Mouse (Mus musculus): ENCODE data around the gene Edem2. TPM values are rescaled to one million over a fixed set of nuclear protein-coding genes. Genes with fewer than 3 reads are reported as not detected.
A peak's percentile ranks its signal among the peaks of the same experiment; 100 is the strongest.

Edem2 gene
- polyA plus RNA-seq, 1 experiment from 2014 or later, result 28.7 TPM

DNA sequence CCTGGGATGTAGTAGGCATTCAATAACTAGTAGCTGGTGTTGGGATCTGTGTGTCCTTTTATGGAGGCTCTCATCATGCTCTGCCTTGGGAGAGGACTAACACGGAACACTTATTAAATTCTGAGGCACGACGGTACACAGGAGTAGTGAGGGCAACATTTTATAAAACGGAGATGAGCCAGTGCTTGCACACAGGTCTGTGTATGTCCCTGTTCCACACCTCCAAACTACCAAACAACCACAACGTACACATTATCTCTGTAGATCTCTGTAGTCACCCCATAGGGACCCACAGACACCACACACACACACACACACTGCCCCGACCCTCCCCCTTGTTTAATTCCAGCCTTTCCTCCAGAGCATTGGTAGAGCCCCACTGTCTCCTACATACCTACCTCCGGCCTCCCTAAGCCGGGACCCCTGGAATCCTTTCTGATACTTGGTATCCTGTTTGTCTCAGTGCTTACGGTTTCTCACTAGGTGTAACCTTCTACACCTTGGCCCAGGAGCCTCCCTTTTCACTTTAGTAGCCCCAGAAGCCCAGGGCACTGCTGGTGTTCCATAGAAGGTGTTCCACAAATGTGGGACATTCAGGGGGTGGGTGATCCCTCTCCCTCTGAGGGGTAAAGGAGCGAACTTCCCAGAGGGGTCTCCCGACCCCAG, 45.1 kb upstream of the Edem2 start:
- Histone ChIP-seq H3K27ac (replicated peaks in 1 of 2; ENCODE audit: control insufficient read depth in 1 of 2, insufficient read depth in 1 of 2, low read depth in 2 of 2, low read length in 2 of 2) (no peak overlapping the region), H3K9me3 (ENCODE audit: control insufficient read depth, low read length) (no peaks in the 10 kb centered on the region), H3K4me2 (ENCODE audit: low read length) (peak overlapping the region; percentile 90), H3K36me3 (ENCODE audit: control insufficient read depth, insufficient read depth, low read length) (no peaks in the 10 kb centered on the region), H3K4me3 (ENCODE audit: control insufficient read depth in 1 of 2, insufficient read depth in 1 of 2, low read depth in 1 of 2, low read length in 2 of 2) (peak overlapping the region in 1 of 2 experiments; percentile 34; a peak in 1 of 4 replicates), H3K27me3 (ENCODE audit: control insufficient read depth, insufficient read depth, low read length) (peaks cover 64% of the 10 kb centered on the region), H3K9ac (ENCODE audit: low read length) (no peak overlapping the region), H3K4me1 (ENCODE audit: control insufficient read depth in 2 of 2, insufficient read depth in 2 of 2, low read length in 2 of 2) (no peaks in the 10 kb centered on the region; a peak in 1 of 4 replicates)
- ATAC-seq (ENCODE audit: insufficient number of reproducible peaks, insufficient read depth, low FRiP score, low read depth), result no peak
- WGBS, result 49% methylated on average over 11 of the region's 11 CpGs

- no peak overlapping the region for H3K27ac ChIP-seq (replicated peaks in 1 of 2; ENCODE audit: control insufficient read depth in 1 of 2, insufficient read depth in 1 of 2, low read depth in 2 of 2, low read length in 2 of 2)
- no peaks in the 10 kb centered on the region; a peak in 1 of 4 replicates for H3K4me1 ChIP-seq (ENCODE audit: control insufficient read depth in 2 of 2, insufficient read depth in 2 of 2, low read length in 2 of 2)
- no peak overlapping the region for H3K4me3 ChIP-seq (ENCODE audit: control insufficient read depth in 1 of 2, insufficient read depth in 1 of 2, low read depth in 1 of 2, low read length in 2 of 2)
- H3K36me3 ChIP-seq (ENCODE audit: control insufficient read depth, insufficient read depth, low read length), result no peaks in the 10 kb centered on the region
- H3K9ac ChIP-seq (ENCODE audit: low read length), result no peak overlapping the region
- 70% methylated on average over 4 of the region's 4 CpGs for WGBS
- no peak overlapping the region for H3K4me2 ChIP-seq (ENCODE audit: low read length)
- no peaks in the 10 kb centered on the region for H3K9me3 ChIP-seq (ENCODE audit: control insufficient read depth, low read length)
- peaks cover 64% of the 10 kb centered on the region for H3K27me3 ChIP-seq (ENCODE audit: control insufficient read depth, insufficient read depth, low read length)
- no peak for ATAC-seq (ENCODE audit: insufficient number of reproducible peaks, insufficient read depth, low FRiP score, low read depth)
Measured at GRCm38 (mm10) chr2:155773664-155774063, 44.4 kb upstream of the Edem2 start.

DNA sequence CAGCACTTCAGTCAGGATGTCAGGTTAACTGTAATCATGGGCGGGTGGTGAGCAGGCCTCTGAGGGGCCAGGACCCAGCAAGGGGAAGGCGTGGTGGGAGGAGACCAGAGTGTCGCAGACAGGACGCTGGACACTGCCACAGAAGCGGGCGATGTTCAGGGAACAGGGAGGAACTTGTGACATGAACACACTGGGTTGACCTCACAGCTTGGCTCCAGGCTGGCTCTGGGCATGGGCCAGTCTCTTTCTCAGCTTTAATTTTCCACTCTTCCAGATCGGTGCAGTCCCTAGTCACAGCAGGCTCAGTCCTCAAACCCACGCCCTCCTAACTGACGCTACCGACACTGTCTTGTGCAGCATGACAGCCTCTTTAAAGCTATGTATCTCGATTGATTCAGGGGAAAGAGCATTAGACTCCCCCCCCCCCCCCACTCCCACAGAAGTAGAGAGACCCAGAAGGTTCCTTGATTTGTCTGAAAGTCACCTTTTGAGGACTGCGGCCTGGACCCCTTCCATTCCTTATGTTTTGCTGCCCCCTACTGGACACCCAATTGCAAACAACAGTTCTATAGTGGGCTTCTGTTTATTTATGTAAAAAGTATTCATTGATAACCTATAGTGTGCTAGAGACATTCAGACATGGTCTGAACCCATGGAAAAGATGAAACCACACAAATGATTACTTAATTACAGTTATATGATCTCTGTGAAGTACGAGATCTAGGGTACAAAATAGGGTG, 35.6 kb upstream of the Edem2 start:
- Histone ChIP-seq H3K27ac (replicated peaks in 1 of 2; ENCODE audit: control insufficient read depth in 1 of 2, insufficient read depth in 1 of 2, low read depth in 2 of 2, low read length in 2 of 2) (no peak overlapping the region), H3K4me3 (ENCODE audit: control insufficient read depth in 1 of 2, insufficient read depth in 1 of 2, low read depth in 1 of 2, low read length in 2 of 2) (no peak overlapping the region), H3K4me1 (ENCODE audit: control insufficient read depth in 2 of 2, insufficient read depth in 2 of 2, low read length in 2 of 2) (no peaks in the 10 kb centered on the region), H3K4me2 (ENCODE audit: low read length) (peak overlapping the region; percentile 38), H3K9ac (ENCODE audit: low read length) (no peak overlapping the region), H3K9me3 (ENCODE audit: control insufficient read depth, low read length) (no peaks in the 10 kb centered on the region), H3K27me3 (ENCODE audit: control insufficient read depth, insufficient read depth, low read length) (peaks cover 10% of the 10 kb centered on the region; the same call in 1 of the 2 replicates), H3K36me3 (ENCODE audit: control insufficient read depth, insufficient read depth, low read length) (no peaks in the 10 kb centered on the region)
- 47% methylated on average over 13 of the region's 13 CpGs for WGBS
- ATAC-seq (ENCODE audit: insufficient number of reproducible peaks, insufficient read depth, low FRiP score, low read depth), result no peak

DNA sequence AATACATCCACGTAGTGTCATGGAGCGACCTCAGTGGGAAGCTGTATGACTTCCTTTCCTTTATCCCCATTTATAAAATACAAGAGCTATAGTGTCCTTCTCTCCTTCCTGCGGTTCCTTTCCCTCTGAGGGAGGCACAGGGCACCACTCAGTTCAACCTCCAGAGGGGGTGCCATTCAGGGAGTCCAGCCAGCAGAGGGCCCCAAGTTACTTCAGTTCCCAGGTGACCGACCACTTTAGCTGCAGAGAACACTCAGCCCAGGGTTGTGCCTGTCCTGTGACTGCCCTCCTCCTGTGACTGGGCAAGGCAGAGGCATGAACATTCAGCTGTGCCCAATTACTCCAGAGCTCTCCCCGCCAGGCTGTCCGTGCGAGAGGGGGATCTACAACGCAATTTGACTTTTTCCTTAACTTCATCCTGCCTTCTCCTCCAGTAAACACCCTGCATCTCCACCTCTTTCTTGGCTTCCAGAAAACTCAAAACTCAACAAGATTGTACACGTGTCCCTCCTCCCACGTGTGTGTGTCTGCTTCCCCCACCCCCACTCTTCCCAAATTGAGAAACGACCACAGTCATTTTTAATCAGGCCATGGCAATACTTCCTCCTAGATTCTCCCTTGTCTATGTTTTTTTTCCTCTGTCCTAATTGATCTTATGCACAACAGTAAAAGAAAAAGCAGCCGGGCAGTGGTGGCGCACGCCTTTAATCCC, 27.7 kb upstream of the Edem2 start:
- no peak overlapping the region for H3K4me2 ChIP-seq (ENCODE audit: low read length)
- no peaks in the 10 kb centered on the region for H3K9me3 ChIP-seq (ENCODE audit: control insufficient read depth, low read length)
- no peak overlapping the region for H3K9ac ChIP-seq (ENCODE audit: low read length)
- WGBS, result 54% methylated on average over 14 of the region's 14 CpGs
- no peaks in the 10 kb centered on the region for H3K4me1 ChIP-seq (ENCODE audit: control insufficient read depth in 2 of 2, insufficient read depth in 2 of 2, low read length in 2 of 2)
- no peaks in the 10 kb centered on the region for H3K36me3 ChIP-seq (ENCODE audit: control insufficient read depth, insufficient read depth, low read length)
- no peak overlapping the region for H3K4me3 ChIP-seq (ENCODE audit: control insufficient read depth in 1 of 2, insufficient read depth in 1 of 2, low read depth in 1 of 2, low read length in 2 of 2)
- H3K27ac ChIP-seq (replicated peaks in 1 of 2; ENCODE audit: control insufficient read depth in 1 of 2, insufficient read depth in 1 of 2, low read depth in 2 of 2, low read length in 2 of 2), result no peak overlapping the region
- ATAC-seq (ENCODE audit: insufficient number of reproducible peaks, insufficient read depth, low FRiP score, low read depth), result no peak
- no peaks in the 10 kb centered on the region for H3K27me3 ChIP-seq (ENCODE audit: control insufficient read depth, insufficient read depth, low read length)

DNA sequence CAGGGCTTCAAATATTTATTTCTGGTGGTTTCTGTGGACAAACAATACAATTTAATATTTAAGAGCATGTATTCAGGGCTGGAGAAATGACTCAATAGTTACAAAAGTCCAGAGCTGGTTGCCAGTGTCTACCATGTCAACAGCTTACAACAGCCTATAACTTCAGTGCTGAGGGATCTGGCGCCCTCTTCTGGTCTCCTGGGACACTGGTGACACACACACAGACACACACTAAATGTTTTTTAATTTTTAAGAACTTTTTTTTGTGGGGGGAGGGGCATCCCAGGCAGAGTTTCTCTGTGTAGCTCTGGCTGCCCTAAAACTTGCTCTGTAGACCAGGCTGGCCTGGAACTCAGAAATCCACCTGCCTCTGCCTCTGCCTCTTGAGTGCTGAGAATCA, 26.5 kb upstream of the Edem2 start:
- Histone ChIP-seq H3K36me3 (ENCODE audit: control insufficient read depth, insufficient read depth, low read length) (no peaks in the 10 kb centered on the region), H3K27me3 (ENCODE audit: control insufficient read depth, insufficient read depth, low read length) (no peaks in the 10 kb centered on the region), H3K4me1 (ENCODE audit: control insufficient read depth in 2 of 2, insufficient read depth in 2 of 2, low read length in 2 of 2) (peaks cover 0 to 8% of the 10 kb centered on the region in 2 experiments; a peak in 2 of 4 replicates), H3K9ac (ENCODE audit: low read length) (no peak overlapping the region), H3K27ac (replicated peaks in 1 of 2; ENCODE audit: control insufficient read depth in 1 of 2, insufficient read depth in 1 of 2, low read depth in 2 of 2, low read length in 2 of 2) (no peak overlapping the region), H3K4me3 (ENCODE audit: control insufficient read depth in 1 of 2, insufficient read depth in 1 of 2, low read depth in 1 of 2, low read length in 2 of 2) (no peak overlapping the region), H3K9me3 (ENCODE audit: control insufficient read depth, low read length) (no peaks in the 10 kb centered on the region), H3K4me2 (ENCODE audit: low read length) (no peak overlapping the region)
- no peak for ATAC-seq (ENCODE audit: insufficient number of reproducible peaks, insufficient read depth, low FRiP score, low read depth)
- 0% methylated on average over 1 of the region's 1 CpGs for WGBS

DNA sequence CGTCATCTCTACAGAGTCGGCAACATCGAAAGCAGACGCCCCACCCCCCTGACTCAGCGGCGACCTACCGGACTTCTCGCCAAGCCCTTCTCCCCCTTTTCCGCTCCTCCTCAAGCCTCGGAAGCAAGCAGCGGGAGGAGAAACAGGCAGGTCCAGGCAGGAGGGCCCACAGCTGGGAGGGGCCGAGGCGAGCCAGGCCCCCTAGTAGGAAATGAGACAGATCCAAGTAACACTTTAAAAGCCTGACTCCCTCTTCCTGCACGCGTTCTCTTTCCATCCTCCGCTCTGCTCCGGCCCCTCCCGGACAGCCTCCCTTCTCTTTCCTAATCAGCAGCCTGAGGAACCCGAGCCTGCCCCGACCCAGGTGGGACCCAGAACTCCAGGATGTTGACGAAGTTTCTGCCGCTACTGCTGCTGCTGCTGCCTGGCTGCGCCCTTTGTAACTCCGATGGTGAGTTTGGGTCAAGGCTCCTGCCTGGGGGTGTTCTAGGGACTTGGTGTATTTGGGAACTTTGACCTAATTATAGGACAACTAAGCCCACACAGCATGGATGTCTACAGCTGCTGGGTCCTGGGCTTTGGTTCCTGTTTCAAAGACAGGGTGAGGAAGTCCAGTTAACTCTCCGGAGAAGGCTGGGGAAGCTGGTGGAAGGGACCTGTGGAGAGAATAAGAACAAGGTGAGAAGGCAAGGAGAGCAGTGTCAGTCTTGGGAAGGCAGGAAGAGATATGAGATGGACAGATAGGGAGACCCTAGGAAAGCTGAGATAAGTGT, 21.9 kb upstream of the Edem2 start, which contains the start of gene Procr:
Gene Procr, plus strand, starts transcription at position 104 of the 773 bp plus-strand sequence.
- Histone ChIP-seq H3K27me3 (ENCODE audit: control insufficient read depth, insufficient read depth, low read length) (no peaks in the 10 kb centered on the region), H3K9me3 (ENCODE audit: control insufficient read depth, low read length) (no peaks in the 10 kb centered on the region), H3K36me3 (ENCODE audit: control insufficient read depth, insufficient read depth, low read length) (no peaks in the 10 kb centered on the region), H3K27ac (replicated peaks in 1 of 2; ENCODE audit: control insufficient read depth in 1 of 2, insufficient read depth in 1 of 2, low read depth in 2 of 2, low read length in 2 of 2) (peak within 1 kb of the TSS in 1 of 2 experiments; percentile 44; a peak in 1 of 4 replicates), H3K4me3 (ENCODE audit: control insufficient read depth in 1 of 2, insufficient read depth in 1 of 2, low read depth in 1 of 2, low read length in 2 of 2) (peak within 1 kb of the TSS; percentile 38 to 46), H3K4me1 (ENCODE audit: control insufficient read depth in 2 of 2, insufficient read depth in 2 of 2, low read length in 2 of 2) (peaks cover 0 to 8% of the 10 kb centered on the region in 2 experiments; a peak in 2 of 4 replicates), H3K4me2 (ENCODE audit: low read length) (peak within 1 kb of the TSS; percentile 79), H3K9ac (ENCODE audit: low read length) (peak within 1 kb of the TSS; percentile 64)
- peak; percentile 80 for ATAC-seq (ENCODE audit: insufficient number of reproducible peaks, insufficient read depth, low FRiP score, low read depth)
- 3% methylated on average over 25 of the region's 25 CpGs for WGBS

DNA sequence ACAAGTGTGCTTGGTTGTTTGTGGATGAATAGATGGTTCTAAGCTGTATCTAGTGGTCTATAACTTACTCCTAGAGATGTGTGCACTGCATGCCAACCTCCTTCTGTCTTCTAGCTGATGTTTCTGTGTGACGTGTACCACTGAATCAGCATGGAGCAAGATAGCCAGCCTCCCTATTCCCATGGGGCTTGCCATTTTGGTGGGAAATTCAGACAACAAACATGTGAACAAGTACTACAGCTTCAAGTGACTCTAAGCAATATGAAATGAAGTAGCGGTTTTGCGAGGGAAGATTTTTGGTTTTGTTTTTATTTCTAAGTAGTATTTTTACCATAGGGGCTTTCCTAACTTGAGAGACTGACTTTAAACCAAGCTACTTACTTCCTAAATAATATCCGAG, 20.1 kb upstream of the Edem2 start:
- ATAC-seq (ENCODE audit: insufficient number of reproducible peaks, insufficient read depth, low FRiP score, low read depth), result no peak
- H3K9ac ChIP-seq (ENCODE audit: low read length), result no peak overlapping the region
- H3K36me3 ChIP-seq (ENCODE audit: control insufficient read depth, insufficient read depth, low read length), result no peaks in the 10 kb centered on the region
- H3K4me2 ChIP-seq (ENCODE audit: low read length), result no peak overlapping the region
- no peaks in the 10 kb centered on the region for H3K9me3 ChIP-seq (ENCODE audit: control insufficient read depth, low read length)
- H3K27me3 ChIP-seq (ENCODE audit: control insufficient read depth, insufficient read depth, low read length), result no peaks in the 10 kb centered on the region
- no peak overlapping the region for H3K4me3 ChIP-seq (ENCODE audit: control insufficient read depth in 1 of 2, insufficient read depth in 1 of 2, low read depth in 1 of 2, low read length in 2 of 2)
- 85% methylated on average over 4 of the region's 4 CpGs for whole genome bisulfite sequencing
- peaks cover 0 to 8% of the 10 kb centered on the region in 2 experiments; a peak in 2 of 4 replicates for H3K4me1 ChIP-seq (ENCODE audit: control insufficient read depth in 2 of 2, insufficient read depth in 2 of 2, low read length in 2 of 2)
- no peak overlapping the region for H3K27ac ChIP-seq (replicated peaks in 1 of 2; ENCODE audit: control insufficient read depth in 1 of 2, insufficient read depth in 1 of 2, low read depth in 2 of 2, low read length in 2 of 2)
